Mouse (Mus musculus) kidney, adult 2 months (tissue): ENCODE data around the gene Ddx56. TPM values are rescaled to one million over a fixed set of nuclear protein-coding genes. Genes with fewer than 3 reads are reported as not detected.
A peak's percentile ranks its signal among the peaks of the same experiment; 100 is the strongest.

Source experiments
- DNase-seq: peaks from one replicate; pipeline ENCODE4 v3.0.0; 2021
- H3K27ac ChIP-seq: fragments of 200-500 bp; 2 replicates; pipeline ENCODE4 v1.5.1; 2012; ENCODE audit warnings: low read depth, low read length, control low read depth, inconsistent platforms; ENCODE audit not compliant: insufficient read depth
- H3K27me3 ChIP-seq: fragments of 200-500 bp; replicated peaks from 2 replicates; pipeline ENCODE4 v1.6.1; 2012; ENCODE audit warnings: mild to moderate bottlenecking, moderate library complexity, low read length, inconsistent platforms; ENCODE audit not compliant: control insufficient read depth, insufficient read depth
- H3K36me3 ChIP-seq: fragments of 200-500 bp; 2 replicates; pipeline ENCODE4 v1.6.1; 2012; ENCODE audit warnings: mild to moderate bottlenecking, moderate library complexity, low read length, inconsistent platforms; ENCODE audit not compliant: control insufficient read depth, insufficient read depth
- H3K4me1 ChIP-seq: fragments of 200-500 bp; 2 replicates; pipeline ENCODE4 v1.6.1; 2011; ENCODE audit warnings: low read length; ENCODE audit not compliant: control insufficient read depth, insufficient read depth
- H3K4me3 ChIP-seq: fragments of 200-500 bp; 2 replicates; pipeline ENCODE4 v1.5.1; 2011; ENCODE audit warnings: mild to moderate bottlenecking, low read depth, low read length, control low read depth; ENCODE audit not compliant: insufficient read depth
- CTCF ChIP-seq: fragments of 200-500 bp; conservative IDR thresholded peaks from 2 replicates; pipeline ENCODE4 v1.5.1; 2011; ENCODE audit warnings: low read depth, mild to moderate bottlenecking, control low read depth, low read length, moderate library complexity, mixed read lengths; ENCODE audit not compliant: insufficient read depth, insufficient read length
- POLR2A ChIP-seq: fragments of 200-500 bp; IDR thresholded peaks from one replicate; pipeline ENCODE4 v1.6.1; 2011; ENCODE audit warnings: low read depth, low read length, control low read depth
- WGBS: fragments of 180-500 bp; shearing (Covaris S2); methylation state at CpG from one replicate; pipeline ENCODE4 v1.1.7; 2018; 5-methylcytosine and 5-hydroxymethylcytosine counted together
- polyA plus RNA-seq: library from polyadenylated mRNA; depleted of rRNA; stranded (reverse); fragments of >200 nt; gene quantifications from 2 replicates; pipeline ENCODE4 v1.2.3, GENCODE M21; 2012; rRNA removed

Gene Ddx56
- polyA plus RNA-seq, 1 experiment = 29.1 TPM

GRCm38 (mm10) chr11:6230012-6230411, 37.6 kb downstream of the Ddx56 start, which contains the start of gene Npc1l1:
Gene Npc1l1 (minus strand): TSS chr11:6230143.
- DNase-seq = no peak
- Histone ChIP-seq H3K27me3 (no peaks in the 10 kb centered on the region), H3K36me3 (no peaks in the 10 kb centered on the region), H3K4me1 (no peaks in the 10 kb centered on the region), H3K27ac (no peak within 1 kb of the TSS), H3K4me3 (no peak within 1 kb of the TSS)
- no peak for TF ChIP-seq POLR2A
- 65% methylated on average over 7 of the region's 7 CpGs for WGBS

GRCm38 (mm10) chr11:6224541-6225229, 42.9 kb downstream of the Ddx56 start:
- WGBS = 73% methylated on average over 14 of the region's 14 CpGs
- H3K4me3 ChIP-seq = no peak overlapping the region
- H3K27ac ChIP-seq = no peak overlapping the region
- H3K4me1 ChIP-seq = no peaks in the 10 kb centered on the region
- H3K27me3 ChIP-seq = no peaks in the 10 kb centered on the region
- TF ChIP-seq POLR2A (no peak), CTCF (no peak)
- peak; percentile 24 for DNase-seq
- no peaks in the 10 kb centered on the region for H3K36me3 ChIP-seq

GRCm38 (mm10) chr11:6222187-6222586, 45.4 kb downstream of the Ddx56 start:
- DNase-seq = no peak
- no peak for TF ChIP-seq CTCF
- H3K4me3 ChIP-seq = no peak overlapping the region
- no peak overlapping the region for H3K27ac ChIP-seq
- no peaks in the 10 kb centered on the region for H3K4me1 ChIP-seq
- WGBS = 95% methylated on average over 10 of the region's 10 CpGs
- no peaks in the 10 kb centered on the region for H3K27me3 ChIP-seq
- H3K36me3 ChIP-seq = no peaks in the 10 kb centered on the region

GRCm38 (mm10) chr11:6219967-6220366, 47.6 kb downstream of the Ddx56 start:
- H3K36me3 ChIP-seq = no peaks in the 10 kb centered on the region
- no peak overlapping the region for H3K4me3 ChIP-seq
- DNase-seq = peak; percentile 16
- H3K4me1 ChIP-seq = no peaks in the 10 kb centered on the region
- H3K27me3 ChIP-seq = no peaks in the 10 kb centered on the region
- TF ChIP-seq POLR2A = no peak
- no peak for TF ChIP-seq CTCF
- no peak overlapping the region for H3K27ac ChIP-seq
- 57% methylated on average over 6 of the region's 6 CpGs for WGBS

- TF ChIP-seq POLR2A (no peak), CTCF (no peak)
- Histone ChIP-seq H3K27me3 (no peaks in the 10 kb centered on the region), H3K4me3 (no peak overlapping the region), H3K4me1 (no peaks in the 10 kb centered on the region), H3K36me3 (no peaks in the 10 kb centered on the region), H3K27ac (no peak overlapping the region)
- WGBS = 77% methylated on average over 11 of the region's 11 CpGs
- no peak for DNase-seq
These were observed 49.2 kb downstream of the Ddx56 start for GRCm38 (mm10) chr11:6218189-6218896.

GRCm38 (mm10) chr11:6216834-6217233, 50.7 kb downstream of the Ddx56 start:
- no peak overlapping the region for H3K4me3 ChIP-seq
- WGBS = 47% methylated on average over 3 of the region's 3 CpGs
- DNase-seq = no peak
- TF ChIP-seq POLR2A = no peak
- TF ChIP-seq CTCF = no peak
- no peaks in the 10 kb centered on the region for H3K27me3 ChIP-seq
- H3K27ac ChIP-seq = no peak overlapping the region
- H3K4me1 ChIP-seq = no peaks in the 10 kb centered on the region
- H3K36me3 ChIP-seq = no peaks in the 10 kb centered on the region

Other genes with a start within 250 kb of the Ddx56 start
- 5.1 and 6.2 TPM in 2 replicates for gene Camk2b, start 201.4 kb downstream of the Ddx56 start, polyA plus RNA-seq
- gene A730071L15Rik, start 67.7 kb downstream of the Ddx56 start, polyA plus RNA-seq = 0.18 and 0.20 TPM in 2 replicates
- gene Nudcd3, start 67.4 kb downstream of the Ddx56 start, polyA plus RNA-seq = 39.6 and 40.8 TPM in 2 replicates
- gene Npc1l1, start 37.6 kb downstream of the Ddx56 start, polyA plus RNA-seq = 0.06 and 0.11 TPM in 2 replicates
- 220 and 227 TPM in 2 replicates for gene Tmed4, start 7.1 kb upstream of the Ddx56 start, polyA plus RNA-seq
- gene Ogdh, start 23.9 kb upstream of the Ddx56 start, polyA plus RNA-seq = 382 and 420 TPM in 2 replicates
- gene Zmiz2, start 121.3 kb upstream of the Ddx56 start, polyA plus RNA-seq = 47.7 and 53.7 TPM in 2 replicates
- 1,045 and 1,237 TPM in 2 replicates for gene Ppia, start 147.7 kb upstream of the Ddx56 start, polyA plus RNA-seq
- gene H2afv, start 176.7 kb upstream of the Ddx56 start, polyA plus RNA-seq = 60.8 and 76.1 TPM in 2 replicates
- gene Purb, start 208.1 kb upstream of the Ddx56 start, polyA plus RNA-seq = 5.8 and 7.6 TPM in 2 replicates